Mouse (Mus musculus) lung, postnatal 0 days (tissue): ENCODE measurements around the gene Phkg2. TPM values are rescaled to one million over a fixed set of nuclear protein-coding genes. Genes with fewer than 3 reads are reported as not detected.

Experiments used
- ATAC-seq: fragments of 200-750 bp; cut with Nextera tagmentation; 2 replicates; pipeline ENCODE4 v1.8.0; 2017; ENCODE audit warnings: moderate library complexity
- DNase-seq: peaks from one replicate; pipeline ENCODE4 v3.0.0-alpha.2; 2016; ENCODE audit warnings: low spot score
- H3K27ac ChIP-seq: fragments of 300-500 bp; sonication (generic); 2 replicates; pipeline ENCODE4 v1.5.1; 2014; ENCODE audit warnings: antibody characterized with exemption, mild to moderate bottlenecking, low read length, mixed read lengths
- H3K27me3 ChIP-seq: fragments of 300-500 bp; sonication (generic); replicated peaks from 2 replicates; pipeline ENCODE4 v1.6.1; 2014; ENCODE audit warnings: low read length, mixed read lengths; ENCODE audit not compliant: insufficient read depth
- H3K36me3 ChIP-seq: fragments of 300-500 bp; sonication (generic); 2 replicates; pipeline ENCODE4 v1.6.1; 2014; ENCODE audit warnings: low read length, mixed read lengths; ENCODE audit not compliant: insufficient read depth
- H3K4me1 ChIP-seq: fragments of 300-500 bp; sonication (generic); 2 replicates; pipeline ENCODE4 v1.6.1; 2014; ENCODE audit warnings: antibody characterized with exemption, low read depth, low read length, mixed read lengths; ENCODE audit not compliant: insufficient read depth
- H3K4me2 ChIP-seq: fragments of 300-500 bp; sonication (generic); replicated peaks from 2 replicates; pipeline ENCODE4 v1.6.1; 2014; ENCODE audit warnings: low read depth, mild to moderate bottlenecking, low read length, moderate library complexity, mixed read lengths
- H3K4me3 ChIP-seq: fragments of 300-500 bp; sonication (generic); 2 replicates; pipeline ENCODE4 v1.5.1; 2014; ENCODE audit warnings: low read depth, low read length
- H3K9ac ChIP-seq: fragments of 300-500 bp; sonication (generic); replicated peaks from 2 replicates; pipeline ENCODE4 v1.6.1; 2014; ENCODE audit warnings: low read depth, mild to moderate bottlenecking
- H3K9me3 ChIP-seq: fragments of 300-500 bp; sonication (generic); 2 replicates; pipeline ENCODE4 v1.6.1; 2016; ENCODE audit warnings: low read length, mixed read lengths
- CTCF ChIP-seq: IDR thresholded peaks from 2 replicates; pipeline ENCODE4 v1.5.1; 2016; ENCODE audit warnings: antibody characterized with exemption, mild to moderate bottlenecking
- EP300 ChIP-seq: IDR thresholded peaks from 2 replicates; pipeline ENCODE4 v1.6.1; 2016; ENCODE audit warnings: antibody characterized with exemption, mild to moderate bottlenecking, control low read depth
- WGBS: fragments of 180-500 bp; shearing (Covaris S2); extraction: QIAGEN DNeasy Blood & Tissue Kit; methylation state at CpG from one replicate; pipeline ENCODE4 v1.1.7; 2014; 5-methylcytosine and 5-hydroxymethylcytosine counted together
- polyA plus RNA-seq: library from polyadenylated mRNA; unstranded; fragments of >200 nt; fragmentation: Nextera tagmentation; extraction: Ambion mirVana; gene quantifications from 2 replicates; pipeline ENCODE4 v1.2.1, GENCODE M21; 2015

The Phkg2 gene
- polyA plus RNA-seq, 1 experiment from 2014 or later = 34.4 TPM

DNA sequence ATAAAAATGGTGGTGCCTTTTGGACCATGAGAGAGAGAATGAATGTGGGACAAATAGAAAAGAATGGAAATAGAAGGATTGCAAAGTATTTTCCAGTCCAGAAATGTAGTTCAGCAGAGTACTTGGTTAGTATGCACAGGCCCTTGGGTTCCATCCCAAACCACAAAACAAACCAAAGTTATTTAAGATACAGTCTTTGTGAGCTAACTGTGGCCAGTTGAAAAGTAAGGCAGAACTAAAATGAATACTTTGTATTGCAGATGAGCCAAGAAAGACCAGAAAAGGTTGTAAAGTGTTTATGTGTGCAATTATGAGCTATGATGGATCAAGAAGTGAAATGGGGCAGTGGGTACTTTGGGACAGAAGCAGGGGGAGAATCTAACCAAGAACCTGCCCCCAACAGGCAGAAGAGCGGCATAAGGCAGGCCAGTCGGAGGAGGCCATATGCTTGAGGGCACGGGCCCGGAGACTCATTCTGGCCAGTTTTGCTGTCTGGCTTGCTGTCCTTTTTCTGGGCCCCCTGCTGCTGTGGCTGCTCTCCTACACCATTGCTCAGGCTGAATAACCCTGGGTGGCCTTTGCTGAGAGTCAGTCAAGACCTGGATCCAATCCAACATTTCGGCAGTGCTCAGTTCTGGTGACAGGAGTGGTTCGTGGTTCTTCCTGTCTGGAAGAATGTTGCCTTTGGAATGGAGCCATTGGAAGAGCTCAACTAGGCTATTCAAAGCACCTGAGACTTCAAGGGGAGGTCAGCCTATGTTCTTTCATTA is 8.6 kb upstream of the Phkg2 start:
- 56% methylated on average over 6 of the region's 6 CpGs for WGBS
- no peaks in the 10 kb centered on the region for H3K4me1 ChIP-seq
- ATAC-seq = peak; percentile 63
- peak; percentile 79 for DNase-seq
- H3K27me3 ChIP-seq = no peaks in the 10 kb centered on the region
- TF ChIP-seq CTCF (0 out of 2 replicates have a peak, but pooled peaks have one; percentile 19), EP300 (no peak)
- H3K9ac ChIP-seq = no peak overlapping the region
- no peak overlapping the region for H3K27ac ChIP-seq
- peaks cover 9% of the 10 kb centered on the region for H3K36me3 ChIP-seq
- no peaks in the 10 kb centered on the region for H3K9me3 ChIP-seq
- H3K4me3 ChIP-seq = no peak overlapping the region
- no peak overlapping the region for H3K4me2 ChIP-seq

DNA sequence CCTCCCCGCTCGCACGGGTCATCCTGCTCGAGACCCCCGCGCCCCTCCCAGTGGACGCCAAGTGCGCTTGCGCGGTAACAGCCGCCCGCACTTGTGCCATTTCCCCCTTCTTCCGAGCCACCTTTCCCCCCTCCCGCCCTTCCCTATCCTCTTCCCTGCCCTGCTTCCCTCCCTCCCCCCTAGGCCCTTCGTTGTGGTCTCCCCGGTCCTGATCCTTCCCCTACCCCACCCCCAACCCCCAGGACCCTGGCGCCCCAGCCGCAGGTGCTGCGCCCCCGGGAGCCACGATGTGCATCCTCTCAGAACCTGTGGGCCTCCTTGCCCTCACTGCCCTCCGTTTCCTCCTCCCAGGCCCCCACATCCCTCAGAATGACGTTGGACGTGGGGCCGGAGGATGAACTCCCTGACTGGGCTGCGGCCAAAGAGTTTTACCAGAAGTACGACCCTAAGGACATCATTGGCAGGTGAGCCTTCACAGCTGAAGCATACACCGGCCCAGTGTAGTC is 416 bp downstream of the Phkg2 start:
- DNase-seq (peak; percentile 13), ATAC-seq (peak; percentile 25)
- Histone ChIP-seq H3K4me2 (peak overlapping the region; percentile 93), H3K36me3 (no peaks in the 10 kb centered on the region), H3K27me3 (no peaks in the 10 kb centered on the region), H3K4me1 (peaks cover 10% of the 10 kb centered on the region; the same call in 1 of the 2 replicates), H3K9ac (peak overlapping the region; percentile 69), H3K4me3 (peak overlapping the region; percentile 68), H3K27ac (peak overlapping the region; percentile 54; the same call in 1 of the 2 replicates), H3K9me3 (no peaks in the 10 kb centered on the region)
- TF ChIP-seq CTCF (no peak; the same call in 1 of the 2 replicates), EP300 (no peak)
- under 1% methylated on average over 14 of the region's 28 CpGs for WGBS

DNA sequence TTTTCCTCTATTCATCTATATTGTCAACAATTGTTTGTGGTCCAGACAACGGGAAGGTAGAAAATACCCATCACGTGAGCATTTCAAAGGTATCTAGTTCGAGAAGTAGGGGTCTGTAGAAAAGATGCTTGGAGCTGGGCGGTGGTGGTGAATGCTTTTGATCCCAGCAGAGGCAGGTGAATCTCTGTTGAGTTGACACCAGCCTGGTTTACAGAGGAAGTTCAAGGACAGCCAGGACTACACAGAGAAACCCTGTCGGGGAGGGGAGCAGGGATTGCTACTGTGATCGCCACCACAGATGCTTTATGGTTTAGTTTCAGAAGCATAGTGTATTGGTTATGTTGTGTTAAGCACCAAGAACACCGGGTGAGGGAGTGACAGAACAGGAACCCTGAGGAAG is 975 bp downstream of the Phkg2 start:
- WGBS = 16% methylated on average over 7 of the region's 7 CpGs
- H3K4me3 ChIP-seq = peak overlapping the region; percentile 68
- H3K4me1 ChIP-seq = peaks cover 10% of the 10 kb centered on the region; the same call in 1 of the 2 replicates
- ATAC-seq (no peak), DNase-seq (no peak)
- no peaks in the 10 kb centered on the region for H3K36me3 ChIP-seq
- no peaks in the 10 kb centered on the region for H3K27me3 ChIP-seq
- TF ChIP-seq CTCF (no peak), EP300 (no peak)
- no peaks in the 10 kb centered on the region for H3K9me3 ChIP-seq
- H3K27ac ChIP-seq = no peak overlapping the region
- H3K9ac ChIP-seq = peak overlapping the region; percentile 69; the same call in 1 of the 2 replicates
- H3K4me2 ChIP-seq = peak overlapping the region; percentile 93

DNA sequence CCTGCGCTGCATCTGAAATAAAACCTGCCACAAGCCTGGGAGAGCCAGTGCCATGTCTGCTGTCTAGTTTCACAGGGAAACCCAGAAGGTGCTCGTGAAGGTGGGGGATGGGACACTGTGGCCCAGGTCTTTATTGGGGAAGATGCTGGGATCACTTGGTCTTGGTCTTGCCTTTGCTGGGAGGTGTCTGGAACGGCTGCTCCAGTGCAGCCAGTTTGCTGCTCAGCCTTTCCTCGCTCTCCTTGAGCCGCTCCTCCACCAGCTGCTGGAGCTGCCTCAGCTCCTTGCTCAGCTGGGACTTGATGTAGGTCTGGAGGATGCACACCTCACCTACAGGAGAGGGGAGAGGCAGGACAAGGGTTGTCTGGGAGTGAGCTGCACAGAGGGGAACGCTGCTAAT is 10.1 kb downstream of the Phkg2 start:
- DNase-seq (no peak), ATAC-seq (no peak)
- WGBS = 95% methylated on average over 6 of the region's 6 CpGs
- peaks cover 35% of the 10 kb centered on the region; the same call in 1 of the 2 replicates for H3K36me3 ChIP-seq
- no peak overlapping the region for H3K27ac ChIP-seq
- H3K9ac ChIP-seq = no peak overlapping the region
- no peak for TF ChIP-seq EP300
- TF ChIP-seq CTCF = no peak
- H3K4me3 ChIP-seq = no peak overlapping the region
- no peak overlapping the region for H3K4me2 ChIP-seq
- H3K9me3 ChIP-seq = no peaks in the 10 kb centered on the region
- no peaks in the 10 kb centered on the region for H3K27me3 ChIP-seq
- H3K4me1 ChIP-seq = peaks cover 7% of the 10 kb centered on the region; the same call in 1 of the 2 replicates

DNA sequence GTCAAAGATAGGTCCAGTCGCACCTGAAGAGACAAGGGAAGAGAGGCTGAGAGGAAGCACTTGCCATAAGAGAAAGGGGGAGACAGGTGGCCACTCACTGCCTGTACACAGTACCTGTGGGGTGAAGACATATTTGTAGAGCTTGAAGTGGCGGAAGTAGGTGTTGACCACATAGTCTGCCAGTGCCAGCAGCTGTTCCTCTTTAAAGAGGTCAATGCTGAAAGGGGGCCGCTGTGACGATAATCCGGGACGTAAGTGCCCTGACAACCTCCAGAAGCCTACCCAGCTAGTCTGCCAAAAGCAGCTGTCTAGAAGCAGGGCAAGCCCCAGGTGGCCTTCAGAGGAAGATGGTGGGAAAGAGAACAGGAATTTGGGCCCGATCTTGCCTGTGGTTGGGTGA is 11.9 kb downstream of the Phkg2 start:
- no peak overlapping the region; the same call in 1 of the 2 replicates for H3K27ac ChIP-seq
- no peak overlapping the region for H3K9ac ChIP-seq
- ATAC-seq (no peak), DNase-seq (peak; percentile 41)
- H3K4me3 ChIP-seq = no peak overlapping the region
- peaks cover 33% of the 10 kb centered on the region; the same call in 1 of the 2 replicates for H3K36me3 ChIP-seq
- H3K4me2 ChIP-seq = no peak overlapping the region
- TF ChIP-seq CTCF (no peak), EP300 (no peak)
- H3K27me3 ChIP-seq = no peaks in the 10 kb centered on the region
- peaks cover 14% of the 10 kb centered on the region; the same call in 1 of the 2 replicates for H3K4me1 ChIP-seq
- WGBS = 76% methylated on average over 7 of the region's 7 CpGs
- H3K9me3 ChIP-seq = no peaks in the 10 kb centered on the region

- Histone ChIP-seq H3K4me3 (no peak overlapping the region), H3K36me3 (peaks cover 29% of the 10 kb centered on the region; the same call in 1 of the 2 replicates), H3K4me1 (peaks cover 14% of the 10 kb centered on the region; the same call in 1 of the 2 replicates), H3K27me3 (no peaks in the 10 kb centered on the region), H3K27ac (no peak overlapping the region), H3K9ac (no peak overlapping the region), H3K4me2 (no peak overlapping the region), H3K9me3 (no peaks in the 10 kb centered on the region)
- WGBS = 92% methylated on average over 6 of the region's 6 CpGs
- DNase-seq (no peak), ATAC-seq (no peak)
- TF ChIP-seq CTCF (no peak), EP300 (no peak)
Observed at GRCm38 (mm10) chr7:127586149-127586548, 13.0 kb downstream of the Phkg2 start.
